Mouse (Mus musculus) neural tube, embryonic 12.5 days (tissue): ENCODE measurements around the gene Six4. TPM values are rescaled to one million over a fixed set of nuclear protein-coding genes. Genes with fewer than 3 reads are reported as not detected.
"Not testable (repeated sequence)": the region's sequence is repeated elsewhere in the genome, so short reads cannot be mapped to it uniquely, and the experiment has no call there.

Experiments
- ATAC-seq: fragments of 200-750 bp; cut with Nextera tagmentation; 2 replicates; pipeline ENCODE4 v1.8.0; 2017; ENCODE audit warnings: low read depth, mild to moderate bottlenecking, moderate TSS enrichment, moderate library complexity; ENCODE audit not compliant: low FRiP score
- H3K27ac ChIP-seq: fragments of 300-500 bp; sonication (generic); 2 replicates; pipeline ENCODE4 v1.5.1; 2016
- H3K27me3 ChIP-seq: fragments of 300-500 bp; sonication (generic); replicated peaks from 2 replicates; pipeline ENCODE4 v1.6.1; 2016; ENCODE audit warnings: mild to moderate bottlenecking
- H3K36me3 ChIP-seq: fragments of 300-500 bp; sonication (generic); 2 replicates; pipeline ENCODE4 v1.6.1; 2016; ENCODE audit warnings: mild to moderate bottlenecking
- H3K4me1 ChIP-seq: fragments of 300-500 bp; sonication (generic); 2 replicates; pipeline ENCODE4 v1.6.1; 2016
- H3K4me2 ChIP-seq: fragments of 300-500 bp; sonication (generic); replicated peaks from 2 replicates; pipeline ENCODE4 v1.6.1; 2016; ENCODE audit warnings: mild to moderate bottlenecking
- H3K4me3 ChIP-seq: fragments of 300-500 bp; sonication (generic); 2 replicates; pipeline ENCODE4 v1.5.1; 2016
- H3K9ac ChIP-seq: fragments of 300-500 bp; sonication (generic); 2 replicates; pipeline ENCODE4 v1.6.1; 2016; ENCODE audit warnings: mild to moderate bottlenecking
- H3K9me3 ChIP-seq: fragments of 300-500 bp; sonication (generic); 2 replicates; pipeline ENCODE4 v1.6.1; 2016; ENCODE audit warnings: mild to moderate bottlenecking
- WGBS: fragments of 180-500 bp; shearing (Covaris S2); methylation state at CpG from one replicate; pipeline ENCODE4 v1.1.7; 2016; 5-methylcytosine and 5-hydroxymethylcytosine counted together
- polyA plus RNA-seq: library from polyadenylated mRNA; unstranded; fragments of >200 nt; fragmentation: Nextera tagmentation; extraction: Ambion mirVana; gene quantifications from 2 replicates; pipeline ENCODE4 v1.2.1, GENCODE M21; 2016

Gene Six4
- polyA plus RNA-seq, 1 experiment from 2014 or later, result 6.8 TPM

- Histone ChIP-seq H3K4me3 (no peak overlapping the region), H3K4me1 (no peaks in the 10 kb centered on the region), H3K36me3 (no peaks in the 10 kb centered on the region), H3K9ac (no peak overlapping the region), H3K9me3 (no peaks in the 10 kb centered on the region), H3K4me2 (no peak overlapping the region), H3K27me3 (no peaks in the 10 kb centered on the region), H3K27ac (no peak overlapping the region)
- WGBS, result 82% methylated on average over 4 of the region's 4 CpGs
- no peak for ATAC-seq
Observed at GRCm38 (mm10) chr12:73083773-73084172, 29.5 kb downstream of the Six4 start.

GRCm38 (mm10) chr12:73081828-73082227 is 31.4 kb downstream of the Six4 start:
- H3K36me3 ChIP-seq, H3K4me1 ChIP-seq, H3K9ac ChIP-seq, H3K4me2 ChIP-seq, H3K4me3 ChIP-seq, H3K9me3 ChIP-seq, H3K27me3 ChIP-seq, ATAC-seq, H3K27ac ChIP-seq: not testable (repeated sequence)
- WGBS, result 93% methylated on average over 4 of the region's 4 CpGs

GRCm38 (mm10) chr12:73060805-73061410 is 52.3 kb downstream of the Six4 start:
- H3K4me3 ChIP-seq, result no peak overlapping the region
- no peaks in the 10 kb centered on the region for H3K4me1 ChIP-seq
- H3K9me3 ChIP-seq, result no peaks in the 10 kb centered on the region
- H3K27me3 ChIP-seq, result peaks cover 4% of the 10 kb centered on the region; the same call in 1 of the 2 replicates
- no peaks in the 10 kb centered on the region for H3K36me3 ChIP-seq
- 63% methylated on average over 9 of the region's 9 CpGs for WGBS
- no peak overlapping the region for H3K27ac ChIP-seq
- H3K9ac ChIP-seq, result no peak overlapping the region
- no peak overlapping the region for H3K4me2 ChIP-seq
- no peak for ATAC-seq

- Histone ChIP-seq H3K4me1 (peaks cover 10% of the 10 kb centered on the region; the same call in 1 of the 2 replicates), H3K4me3 (no peak overlapping the region), H3K27me3 (peaks cover 38% of the 10 kb centered on the region), H3K9me3 (no peaks in the 10 kb centered on the region), H3K4me2 (no peak overlapping the region), H3K9ac (no peak overlapping the region), H3K27ac (no peak overlapping the region), H3K36me3 (no peaks in the 10 kb centered on the region)
- WGBS, result 79% methylated on average over 6 of the region's 6 CpGs
- ATAC-seq, result no peak
Observed at GRCm38 (mm10) chr12:73057492-73057891, 55.8 kb downstream of the Six4 start.

GRCm38 (mm10) chr12:73055451-73055850 is 57.8 kb downstream of the Six4 start:
- no peaks in the 10 kb centered on the region for H3K36me3 ChIP-seq
- H3K4me3 ChIP-seq, result no peak overlapping the region
- peaks cover 58% of the 10 kb centered on the region for H3K27me3 ChIP-seq
- H3K4me1 ChIP-seq, result peaks cover 10% of the 10 kb centered on the region; the same call in 1 of the 2 replicates
- no peak overlapping the region for H3K4me2 ChIP-seq
- no peak for ATAC-seq
- 15% methylated on average over 5 of the region's 5 CpGs for WGBS
- H3K9me3 ChIP-seq, result no peaks in the 10 kb centered on the region
- H3K27ac ChIP-seq, result no peak overlapping the region
- H3K9ac ChIP-seq, result no peak overlapping the region

GRCm38 (mm10) chr12:73054576-73055185 is 58.6 kb downstream of the Six4 start:
- Histone ChIP-seq H3K9me3 (no peaks in the 10 kb centered on the region), H3K27ac (no peak overlapping the region), H3K4me3 (no peak overlapping the region), H3K4me1 (peaks cover 10% of the 10 kb centered on the region; the same call in 1 of the 2 replicates), H3K9ac (no peak overlapping the region), H3K36me3 (no peaks in the 10 kb centered on the region), H3K4me2 (peak overlapping the region; percentile 70), H3K27me3 (peaks cover 65% of the 10 kb centered on the region)
- 13% methylated on average over 15 of the region's 15 CpGs for WGBS
- no peak for ATAC-seq

GRCm38 (mm10) chr12:73053668-73054241 is 59.5 kb downstream of the Six4 start, which contains the start of gene Six1:
TSS of gene Six1 (minus strand) at chr12:73053887.
- peaks cover 10% of the 10 kb centered on the region; the same call in 1 of the 2 replicates for H3K4me1 ChIP-seq
- H3K4me3 ChIP-seq, result peak within 1 kb of the TSS; percentile 43
- no peak within 1 kb of the TSS for H3K27ac ChIP-seq
- ATAC-seq, result peak; percentile 59
- H3K4me2 ChIP-seq, result peak within 1 kb of the TSS; percentile 70
- no peaks in the 10 kb centered on the region for H3K36me3 ChIP-seq
- H3K27me3 ChIP-seq, result peaks cover 74% of the 10 kb centered on the region
- no peaks in the 10 kb centered on the region for H3K9me3 ChIP-seq
- H3K9ac ChIP-seq, result peak within 1 kb of the TSS; percentile 29; the same call in 1 of the 2 replicates
- under 1% methylated on average over 42 of the region's 42 CpGs for WGBS

GRCm38 (mm10) chr12:73052651-73053591 is 60.3 kb downstream of the Six4 start:
- H3K4me3 ChIP-seq, result peak overlapping the region; percentile 43
- H3K27ac ChIP-seq, result no peak overlapping the region
- H3K4me1 ChIP-seq, result peaks cover 10% of the 10 kb centered on the region; the same call in 1 of the 2 replicates
- no peaks in the 10 kb centered on the region for H3K36me3 ChIP-seq
- 1% methylated on average over 34 of the region's 34 CpGs for WGBS
- H3K9me3 ChIP-seq, result no peaks in the 10 kb centered on the region
- H3K9ac ChIP-seq, result no peak overlapping the region
- H3K4me2 ChIP-seq, result peak overlapping the region; percentile 70
- H3K27me3 ChIP-seq, result peaks cover 83% of the 10 kb centered on the region
- ATAC-seq, result no peak

- Histone ChIP-seq H3K9me3 (no peaks in the 10 kb centered on the region), H3K4me1 (peaks cover 10% of the 10 kb centered on the region; the same call in 1 of the 2 replicates), H3K4me3 (no peak overlapping the region), H3K27ac (no peak overlapping the region), H3K9ac (no peak overlapping the region), H3K27me3 (peaks cover 90% of the 10 kb centered on the region), H3K4me2 (peak overlapping the region; percentile 70), H3K36me3 (no peaks in the 10 kb centered on the region)
- whole genome bisulfite sequencing, result 1% methylated on average over 19 of the region's 19 CpGs
- ATAC-seq, result no peak
Observed at GRCm38 (mm10) chr12:73052036-73052650, 61.1 kb downstream of the Six4 start.

GRCm38 (mm10) chr12:73050811-73051580 is 62.3 kb downstream of the Six4 start:
- H3K4me3 ChIP-seq, result no peak overlapping the region
- H3K9ac ChIP-seq, result no peak overlapping the region
- H3K4me1 ChIP-seq, result peaks cover 21% of the 10 kb centered on the region
- H3K27ac ChIP-seq, result no peak overlapping the region
- no peak for ATAC-seq
- no peaks in the 10 kb centered on the region for H3K36me3 ChIP-seq
- H3K27me3 ChIP-seq, result peaks cover 98% of the 10 kb centered on the region
- under 1% methylated on average over 15 of the region's 15 CpGs for WGBS
- H3K9me3 ChIP-seq, result no peaks in the 10 kb centered on the region
- peak overlapping the region; percentile 31 for H3K4me2 ChIP-seq

- no peaks in the 10 kb centered on the region for H3K9me3 ChIP-seq
- under 1% methylated on average over 13 of the region's 13 CpGs for WGBS
Observed at GRCm38 (mm10) chr12:73050305-73050704, 63.0 kb downstream of the Six4 start.

More at GRCm38 (mm10) chr12:73050305-73050704, 63.0 kb downstream of the Six4 start:
- Histone ChIP-seq H3K9ac (no peak overlapping the region), H3K4me1 (peaks cover 25% of the 10 kb centered on the region), H3K27ac (no peak overlapping the region), H3K4me2 (peak overlapping the region; percentile 31), H3K4me3 (no peak overlapping the region), H3K36me3 (no peaks in the 10 kb centered on the region), H3K27me3 (peaks cover 99% of the 10 kb centered on the region)
- ATAC-seq, result no peak
